Mouse (Mus musculus): ENCODE results near the gene Tjp3.

Tjp3 gene

GRCm38 (mm10) chr10:81299585-81300351, 8.4 kb upstream of the Tjp3 start:
- in situ Hi-C loops (cut with MboI; ENCODE audit: low sequenced_read_pairs): no loop called here

DNA sequence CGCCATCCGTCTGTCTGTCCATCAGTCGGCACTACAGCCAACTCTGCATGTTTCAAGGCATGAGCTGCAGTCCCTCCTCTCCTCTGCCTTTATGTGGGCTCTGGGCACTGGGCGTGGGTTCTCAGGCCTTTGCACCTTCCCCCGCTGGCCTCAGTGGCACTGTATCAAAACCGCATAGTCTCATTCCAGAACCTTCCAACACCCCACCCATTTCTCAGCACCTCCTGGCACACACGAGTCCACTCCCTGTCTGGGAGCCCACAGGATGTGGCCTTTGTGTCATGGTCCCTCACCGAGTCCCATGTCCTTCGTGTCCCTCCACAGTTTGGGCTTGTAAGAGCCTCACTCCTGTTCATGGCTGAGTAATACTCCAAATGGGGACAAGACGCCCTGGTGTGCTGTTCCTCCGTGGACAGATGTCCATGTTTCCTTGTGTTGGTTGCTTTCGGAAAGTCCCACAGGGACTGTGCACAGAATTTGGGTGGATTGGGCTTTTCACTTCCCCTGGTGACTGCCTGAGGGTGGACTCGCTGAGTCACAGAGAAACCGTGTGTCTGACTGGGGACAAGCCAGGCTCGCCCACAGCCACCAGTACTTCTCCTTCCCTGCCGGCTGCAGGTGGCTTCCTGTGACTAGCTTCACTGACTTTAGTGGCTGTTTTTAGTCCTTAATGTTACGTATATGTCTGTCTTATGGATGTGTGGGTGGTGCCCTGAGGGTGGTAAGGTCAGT, 7.2 kb upstream of the Tjp3 start:
- in situ Hi-C loops (cut with MboI; ENCODE audit: low sequenced_read_pairs): no loop called here

DNA sequence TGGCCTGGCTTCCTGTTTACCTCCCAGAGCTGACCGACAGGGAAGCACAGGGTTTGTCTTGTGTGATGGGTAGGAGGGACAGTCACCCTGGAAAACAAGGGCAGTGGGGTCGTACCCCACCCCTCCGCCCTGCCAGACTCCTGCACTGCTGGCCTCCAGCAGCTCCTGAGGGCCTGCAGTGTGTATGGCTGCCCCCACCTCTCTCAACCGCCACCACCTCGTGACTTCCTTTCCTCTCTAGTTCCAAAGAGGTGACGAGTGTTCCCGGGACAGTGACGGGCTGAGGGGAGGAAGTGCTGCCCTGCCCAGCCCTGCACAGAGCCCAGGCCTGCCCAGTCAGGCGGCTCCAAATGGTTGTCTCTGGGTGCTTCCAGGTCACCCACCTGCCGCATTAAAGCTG, 6.5 kb upstream of the Tjp3 start:
- in situ Hi-C loops (cut with MboI; ENCODE audit: low sequenced_read_pairs): no loop called here

DNA sequence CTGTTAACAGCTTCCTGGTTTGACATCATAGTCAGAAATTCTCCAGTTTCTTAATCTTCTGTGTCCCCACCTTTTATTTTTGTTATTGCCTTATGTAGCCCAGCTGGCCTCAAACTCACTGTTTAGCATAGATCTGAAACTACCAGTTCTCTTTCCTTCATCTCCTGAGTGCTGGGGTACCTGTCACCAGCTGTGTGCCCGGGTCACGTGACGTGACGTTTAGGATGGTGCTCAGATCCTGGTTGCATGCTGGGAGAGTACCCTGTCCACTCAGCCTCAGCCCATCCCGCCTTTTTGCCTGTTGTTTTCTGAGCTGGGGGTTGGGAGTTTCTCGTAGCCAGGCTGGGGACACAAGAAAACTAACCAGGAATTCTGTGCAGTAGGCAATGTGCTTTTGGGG, 5.9 kb upstream of the Tjp3 start:
- in situ Hi-C loops (cut with MboI; ENCODE audit: low sequenced_read_pairs): no loop called here

- in situ Hi-C loops (cut with MboI; ENCODE audit: low sequenced_read_pairs): no loop called here
Measured at GRCm38 (mm10) chr10:81295185-81295584, 3.8 kb upstream of the Tjp3 start.

- in situ Hi-C loops (cut with MboI; ENCODE audit: low sequenced_read_pairs): no loop called here
Measured at GRCm38 (mm10) chr10:81294442-81294841, 3.1 kb upstream of the Tjp3 start.

DNA sequence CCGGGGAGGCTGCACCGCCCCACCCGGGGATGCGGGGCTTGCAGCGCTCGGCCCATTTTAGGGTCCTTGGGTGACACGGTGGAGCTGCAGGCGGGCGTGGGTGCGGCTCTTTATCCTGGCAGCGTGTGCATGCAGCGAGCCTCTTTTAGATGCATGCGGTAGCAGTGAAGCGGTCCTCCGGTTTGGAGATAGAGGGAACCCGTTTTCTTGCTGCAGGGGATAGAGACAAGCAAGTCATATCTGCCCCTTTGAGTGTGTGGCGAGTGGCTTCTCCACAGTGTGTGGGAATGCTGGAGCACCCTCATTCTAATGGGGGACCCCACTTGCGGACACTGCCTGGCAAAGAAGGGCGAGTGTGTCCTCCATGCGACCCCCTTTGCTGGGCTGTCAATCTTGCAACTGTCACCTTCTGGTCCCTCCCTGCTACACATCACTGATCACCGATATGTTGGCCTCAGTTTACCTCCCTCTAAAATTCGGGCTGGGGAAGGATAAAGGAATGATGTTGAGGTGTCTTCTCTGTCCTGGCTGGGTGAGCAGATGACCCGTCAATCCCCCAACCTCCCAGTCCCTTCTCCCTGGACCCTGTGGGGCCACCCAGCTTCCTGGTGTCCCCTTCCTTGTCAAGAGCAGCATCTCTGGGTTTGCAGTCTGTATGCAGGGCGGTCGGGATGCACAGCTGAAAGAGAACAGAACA, 2.1 kb upstream of the Tjp3 start:
- in situ Hi-C loops (cut with MboI; ENCODE audit: low sequenced_read_pairs): no loop called here

DNA sequence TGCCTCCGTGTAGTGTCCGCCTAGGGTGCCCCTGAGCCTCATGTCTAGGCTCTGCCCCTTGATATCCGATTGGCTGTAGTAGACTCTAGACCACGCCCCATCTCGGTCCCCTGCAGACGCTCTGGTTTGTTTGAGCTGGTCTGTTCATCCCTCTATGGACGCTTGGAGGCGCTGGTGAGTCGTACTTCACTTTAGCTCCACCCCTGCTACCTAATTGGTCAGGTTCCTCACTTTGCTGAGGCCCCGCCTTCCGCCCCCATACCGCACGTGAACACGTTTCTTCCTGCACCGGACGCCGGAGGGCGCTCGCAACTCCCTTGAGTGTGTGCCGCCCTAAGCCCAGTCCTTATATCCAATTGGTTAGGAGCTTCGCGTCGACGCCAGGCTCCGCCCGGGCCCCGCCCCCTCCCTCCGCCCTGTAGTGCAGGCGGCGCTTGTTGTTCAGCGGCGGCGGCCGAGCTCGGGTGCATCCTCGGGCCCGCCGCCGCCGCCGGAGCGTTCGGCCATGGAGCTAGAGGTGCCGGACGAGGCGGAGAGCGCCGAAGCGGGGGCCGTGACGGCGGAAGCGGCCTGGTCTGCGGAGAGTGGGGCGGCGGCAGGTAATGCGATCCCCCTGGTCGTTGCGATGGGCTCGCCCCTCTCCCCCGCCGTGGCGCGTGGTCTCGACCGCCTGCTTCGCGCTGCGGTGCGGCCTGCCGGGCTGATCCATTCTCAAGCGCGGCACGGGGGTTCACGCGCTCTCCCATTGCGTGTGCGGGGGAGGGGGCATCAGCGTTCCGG, 1.4 kb upstream of the Tjp3 start, which contains the start of gene Pip5k1c:
Pip5k1c (plus strand) TSS at position 410 of the 780 bp plus-strand sequence.
- in situ Hi-C loops (cut with MboI; ENCODE audit: low sequenced_read_pairs): no loop called here

GRCm38 (mm10) chr10:81290698-81291460, 502 bp downstream of the Tjp3 start:
- in situ Hi-C loops (cut with MboI; ENCODE audit: low sequenced_read_pairs): no loop called here

GRCm38 (mm10) chr10:81289811-81290210, 1.6 kb downstream of the Tjp3 start:
- in situ Hi-C loops (cut with MboI; ENCODE audit: low sequenced_read_pairs): loop anchor here (5.0 kb wide), 1 partner anchor 52 kb away; the partner anchor contains the start of gene Gipc3

DNA sequence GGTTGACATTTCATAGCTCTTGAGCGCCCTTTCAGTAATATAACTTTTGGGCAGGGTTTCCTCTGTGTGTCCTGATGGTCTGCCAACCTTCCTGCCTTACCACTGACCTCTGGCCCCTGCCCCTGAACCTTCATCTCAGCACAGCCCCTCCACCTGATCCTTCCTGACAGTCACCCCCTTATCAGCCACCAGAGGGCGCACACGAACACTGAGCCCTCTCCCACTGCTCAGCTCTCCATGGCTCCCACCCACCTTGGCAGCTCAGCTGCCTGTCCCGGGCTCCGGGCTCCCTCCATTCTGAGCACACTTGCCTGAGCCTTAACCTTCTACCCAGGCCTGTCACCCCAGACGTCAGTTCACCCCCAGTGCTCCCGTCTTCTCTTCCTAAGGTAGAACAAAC, 2.1 kb downstream of the Tjp3 start:
- in situ Hi-C loops (cut with MboI; ENCODE audit: low sequenced_read_pairs): loop anchor here (5.0 kb wide), 1 partner anchor 53 kb away; the partner anchor contains the start of gene Gipc3

DNA sequence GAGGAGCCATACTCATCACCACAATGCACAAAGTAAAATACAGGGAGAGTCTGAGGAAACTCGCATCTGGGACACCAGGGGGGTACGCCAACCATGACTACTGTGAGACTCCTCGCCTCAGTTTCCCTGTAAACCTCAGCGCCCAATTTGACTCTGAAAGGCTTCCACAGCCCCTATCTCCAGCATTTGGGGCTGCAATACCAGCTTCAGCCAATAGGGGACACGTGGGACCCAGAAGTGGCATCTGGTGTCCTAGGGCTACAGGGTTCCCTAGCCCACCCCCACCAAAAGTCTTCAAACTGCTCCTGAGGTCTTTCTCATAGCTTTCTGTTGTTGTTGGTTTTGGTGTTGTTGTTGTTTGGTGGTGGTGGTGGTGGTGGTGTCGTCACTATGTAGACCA, 2.8 kb downstream of the Tjp3 start:
- in situ Hi-C loops (cut with MboI; ENCODE audit: low sequenced_read_pairs): loop anchor here (5.0 kb wide), 1 partner anchor 54 kb away; the partner anchor contains the start of gene Gipc3

DNA sequence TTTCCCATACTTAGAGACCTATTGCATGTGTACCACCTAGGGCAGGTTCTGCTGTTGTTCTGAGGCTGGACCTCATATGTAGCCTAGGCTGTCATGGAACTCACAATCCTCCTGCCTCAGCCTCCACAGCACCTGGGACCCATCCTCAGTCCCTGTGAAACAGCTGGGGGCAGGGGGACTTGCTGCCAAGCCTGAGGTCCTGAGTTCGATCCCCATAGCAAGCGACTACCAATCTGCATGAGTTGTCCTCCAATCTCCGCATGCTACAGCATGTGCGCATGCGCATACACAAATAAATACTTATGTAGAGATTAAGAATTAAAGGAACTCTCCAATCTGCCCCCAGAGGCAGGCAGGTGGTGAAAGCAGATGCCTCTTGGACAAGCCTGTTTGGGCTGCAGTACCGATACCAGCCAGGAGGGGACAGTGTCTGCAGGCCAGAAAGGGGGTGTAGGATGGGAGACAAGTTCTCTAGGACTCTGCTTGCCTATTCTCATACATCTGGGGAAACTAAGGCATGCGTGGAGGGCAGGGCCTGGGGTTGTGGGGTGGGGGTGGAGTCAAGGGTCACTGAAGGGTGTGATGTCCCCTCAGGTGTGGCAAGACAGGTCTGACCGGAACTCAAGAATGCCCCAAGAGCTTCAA, 3.7 kb downstream of the Tjp3 start:
- in situ Hi-C loops (cut with MboI; ENCODE audit: low sequenced_read_pairs): loop anchor here (5.0 kb wide), 1 partner anchor 55 kb away; the partner anchor contains the start of gene Gipc3

DNA sequence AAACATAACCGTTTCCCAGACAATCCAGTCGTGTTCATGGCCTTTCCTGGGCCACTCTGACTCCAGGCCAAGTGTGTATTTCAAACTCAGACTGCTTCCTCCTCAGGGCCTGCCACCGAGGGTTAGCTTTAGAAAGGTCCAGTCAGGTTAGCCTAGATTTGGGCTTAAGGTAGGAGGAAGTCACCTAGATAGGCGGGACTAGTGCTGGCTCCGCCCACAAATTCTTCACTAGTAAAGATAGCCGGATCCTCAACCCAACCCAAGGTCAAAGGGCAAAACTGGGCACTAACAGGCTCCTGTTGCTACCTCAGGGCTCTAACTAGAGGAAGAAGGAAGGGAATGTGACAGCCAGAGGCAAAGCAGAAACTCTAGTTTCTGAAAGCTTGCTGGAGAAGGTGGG, 4.8 kb downstream of the Tjp3 start:
- in situ Hi-C loops (cut with MboI; ENCODE audit: low sequenced_read_pairs): loop anchor here (5.0 kb wide), 1 partner anchor 56 kb away; the partner anchor contains the start of gene Gipc3

- in situ Hi-C loops (cut with MboI; ENCODE audit: low sequenced_read_pairs): loop anchor here (5.0 kb wide), 1 partner anchor 56 kb away; the partner anchor contains the start of gene Gipc3
Measured at GRCm38 (mm10) chr10:81285694-81286450, 5.5 kb downstream of the Tjp3 start.

GRCm38 (mm10) chr10:81284719-81285118, 6.7 kb downstream of the Tjp3 start:
- in situ Hi-C loops (cut with MboI; ENCODE audit: low sequenced_read_pairs): loop anchor here (5.0 kb wide), 1 partner anchor 58 kb away; the partner anchor contains the start of gene Gipc3

- in situ Hi-C loops (cut with MboI; ENCODE audit: low sequenced_read_pairs): no loop called here
Measured at GRCm38 (mm10) chr10:81284189-81284588, 7.2 kb downstream of the Tjp3 start.

DNA sequence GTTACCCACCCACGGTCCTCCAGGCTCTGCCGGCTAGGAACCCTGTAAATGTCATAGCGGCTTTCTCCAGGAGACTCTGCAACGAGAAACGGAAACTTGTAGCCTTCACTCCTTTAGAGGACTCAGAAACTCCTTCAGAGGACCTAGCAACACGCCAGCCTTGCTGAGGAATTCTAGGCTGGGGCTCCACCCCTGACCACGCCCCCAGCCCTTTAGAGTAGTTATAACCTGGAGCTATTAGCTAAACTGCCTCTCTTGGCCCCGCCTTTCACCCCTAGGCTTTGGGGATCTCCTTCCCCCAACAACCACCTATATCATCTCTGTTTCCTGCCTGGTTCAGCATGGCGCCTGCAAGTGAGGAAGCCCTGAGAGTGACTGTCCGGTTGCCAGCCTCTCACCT, 11.9 kb downstream of the Tjp3 start:
- in situ Hi-C loops (cut with MboI; ENCODE audit: low sequenced_read_pairs): no loop called here

Data from CH12F3 (cell line).